Mouse (Mus musculus): ENCODE measurements around the gene Cdadc1.

DNA sequence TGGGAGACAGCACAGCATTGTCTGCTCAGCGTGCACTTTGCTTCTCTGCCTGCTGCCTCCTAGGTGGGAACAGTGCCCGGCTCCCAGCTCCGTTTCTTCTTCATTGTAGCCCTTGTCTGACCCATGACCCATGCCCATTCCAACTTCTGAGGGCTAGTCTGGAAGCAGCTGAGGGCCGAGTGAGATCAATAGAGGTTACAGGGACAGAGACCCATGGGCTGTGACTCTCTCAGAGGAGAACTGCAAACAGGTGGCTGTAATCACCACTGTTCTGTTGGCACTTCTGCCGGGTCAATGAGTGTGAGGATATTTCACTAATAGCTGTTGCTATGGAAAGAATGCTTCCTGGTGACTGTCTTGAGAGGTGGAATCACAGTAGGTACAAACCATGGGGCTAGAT lies 50.2 kb downstream of the Cdadc1 start:
- TF ChIP-seq CTCF (conservative IDR thresholded peaks at IDR 0.05; ENCODE audit: low read length) (no peak), NANOG (IDR thresholded peaks at IDR 0.05; ENCODE audit: borderline replicate concordance, low read length) (no peak)
